Mouse (Mus musculus) hindbrain, postnatal 0 days (tissue): Measurements from ENCODE around the gene Fam240a. TPM values are rescaled to one million over a fixed set of nuclear protein-coding genes. Genes with fewer than 3 reads are reported as not detected.
A peak's percentile ranks its signal among the peaks of the same experiment; 100 is the strongest.

Experiments
- ATAC-seq: fragments of 200-750 bp; cut with Nextera tagmentation; 2 replicates; pipeline ENCODE4 v1.8.0; 2017; ENCODE audit warnings: mild to moderate bottlenecking, moderate TSS enrichment, moderate library complexity
- DNase-seq: peaks from one replicate; pipeline ENCODE4 v3.0.0-alpha.2; 2015; ENCODE audit warnings: low spot score
- H3K27ac ChIP-seq: fragments of 300-500 bp; sonication (generic); 2 replicates; pipeline ENCODE4 v1.5.1; 2014; ENCODE audit warnings: mild to moderate bottlenecking
- H3K27me3 ChIP-seq: fragments of 300-500 bp; sonication (generic); 2 replicates; pipeline ENCODE4 v1.6.1; 2014; ENCODE audit warnings: low read length, mixed read lengths; ENCODE audit not compliant: insufficient read depth
- H3K36me3 ChIP-seq: fragments of 300-500 bp; sonication (generic); 2 replicates; pipeline ENCODE4 v1.6.1; 2014; ENCODE audit warnings: low read length, mixed read lengths; ENCODE audit not compliant: insufficient read depth
- H3K4me1 ChIP-seq: fragments of 300-500 bp; sonication (generic); 2 replicates; pipeline ENCODE4 v1.6.1; 2014; ENCODE audit warnings: antibody characterized with exemption, low read length, mixed read lengths; ENCODE audit not compliant: insufficient read depth
- H3K4me2 ChIP-seq: fragments of 300-500 bp; sonication (generic); 2 replicates; pipeline ENCODE4 v1.6.1; 2014; ENCODE audit warnings: low read depth, mild to moderate bottlenecking, low read length, moderate library complexity, mixed read lengths
- H3K4me3 ChIP-seq: fragments of 300-500 bp; sonication (generic); 2 replicates; pipeline ENCODE4 v1.5.1; 2014; ENCODE audit warnings: low read length
- H3K9ac ChIP-seq: fragments of 300-500 bp; sonication (generic); replicated peaks from 2 replicates; pipeline ENCODE4 v1.6.1; 2014; ENCODE audit warnings: mild to moderate bottlenecking, low read length, moderate library complexity, mixed read lengths
- H3K9me3 ChIP-seq: fragments of 300-500 bp; sonication (generic); 2 replicates; pipeline ENCODE4 v1.6.1; 2016; ENCODE audit warnings: low read length, mixed read lengths
- CTCF ChIP-seq: IDR thresholded peaks from 2 replicates; pipeline ENCODE4 v1.5.1; 2016; ENCODE audit warnings: antibody characterized with exemption, control low read depth, low read depth
- WGBS: fragments of 180-500 bp; shearing (Covaris S2); extraction: QIAGEN DNeasy Blood & Tissue Kit; methylation state at CpG from one replicate; pipeline ENCODE4 v1.1.7; 2014; 5-methylcytosine and 5-hydroxymethylcytosine counted together
- microRNA-seq, 2 experiments: library from miRNA; unstranded; fragments of <30 nt; microRNA quantifications; one replicate each; pipeline ENCODE4; 2016
- polyA plus RNA-seq: library from polyadenylated mRNA; unstranded; fragments of >200 nt; fragmentation: Nextera tagmentation; extraction: Ambion mirVana; gene quantifications from 2 replicates; pipeline ENCODE4 v1.2.1, GENCODE M21; 2015
- total RNA-seq: library from RNA; depleted of rRNA; stranded (reverse); fragments of >200 nt; gene quantifications from 2 replicates; pipeline ENCODE4 v1.2.3, GENCODE M21; 2014; rRNA removed

Gene Fam240a
- total and polyA plus RNA-seq, 2 experiments from 2014 or later: not detected

DNA sequence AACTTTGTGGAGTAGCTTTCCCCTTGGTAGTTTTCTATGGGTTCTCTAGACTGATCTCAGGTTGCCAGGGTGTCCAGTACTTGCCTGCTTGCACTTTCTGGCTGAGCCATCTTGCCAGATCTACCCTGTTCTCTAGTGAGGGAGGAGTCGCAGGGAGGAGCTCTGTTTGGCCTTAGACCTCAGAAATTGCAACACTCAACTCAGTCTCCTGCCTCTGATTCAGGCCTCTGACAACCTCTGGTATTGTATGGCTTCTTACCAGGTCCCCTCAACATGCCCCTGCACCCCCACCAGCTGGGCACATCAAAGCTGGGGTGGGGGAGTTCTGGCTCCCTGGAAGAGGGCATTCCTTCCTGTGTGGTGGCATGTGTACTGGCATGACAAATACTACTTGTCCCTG lies 39.3 kb downstream of the Fam240a start:
- WGBS: 82% methylated on average over 1 of the region's 1 CpGs
- ATAC-seq (no peak), DNase-seq (no peak)
- H3K36me3 ChIP-seq: no peaks in the 10 kb centered on the region
- no peak overlapping the region for H3K4me2 ChIP-seq
- no peak overlapping the region for H3K9ac ChIP-seq
- no peak overlapping the region for H3K4me3 ChIP-seq
- H3K9me3 ChIP-seq: no peaks in the 10 kb centered on the region
- H3K27me3 ChIP-seq: no peaks in the 10 kb centered on the region
- peaks cover 27% of the 10 kb centered on the region for H3K4me1 ChIP-seq
- no peak for TF ChIP-seq CTCF
- peak overlapping the region; percentile 81; the same call in 1 of the 2 replicates for H3K27ac ChIP-seq

GRCm38 (mm10) chr9:110875288-110875695 lies 41.4 kb downstream of the Fam240a start:
- H3K27ac ChIP-seq: peak overlapping the region; percentile 60; the same call in 1 of the 2 replicates
- DNase-seq: no peak
- ATAC-seq: no peak
- no peaks in the 10 kb centered on the region for H3K9me3 ChIP-seq
- H3K4me3 ChIP-seq: no peak overlapping the region
- H3K9ac ChIP-seq: no peak overlapping the region
- no peak overlapping the region for H3K4me2 ChIP-seq
- WGBS: 24% methylated on average over 2 of the region's 6 CpGs
- no peak for TF ChIP-seq CTCF
- H3K27me3 ChIP-seq: no peaks in the 10 kb centered on the region
- H3K36me3 ChIP-seq: no peaks in the 10 kb centered on the region
- peaks cover 21% of the 10 kb centered on the region for H3K4me1 ChIP-seq

DNA sequence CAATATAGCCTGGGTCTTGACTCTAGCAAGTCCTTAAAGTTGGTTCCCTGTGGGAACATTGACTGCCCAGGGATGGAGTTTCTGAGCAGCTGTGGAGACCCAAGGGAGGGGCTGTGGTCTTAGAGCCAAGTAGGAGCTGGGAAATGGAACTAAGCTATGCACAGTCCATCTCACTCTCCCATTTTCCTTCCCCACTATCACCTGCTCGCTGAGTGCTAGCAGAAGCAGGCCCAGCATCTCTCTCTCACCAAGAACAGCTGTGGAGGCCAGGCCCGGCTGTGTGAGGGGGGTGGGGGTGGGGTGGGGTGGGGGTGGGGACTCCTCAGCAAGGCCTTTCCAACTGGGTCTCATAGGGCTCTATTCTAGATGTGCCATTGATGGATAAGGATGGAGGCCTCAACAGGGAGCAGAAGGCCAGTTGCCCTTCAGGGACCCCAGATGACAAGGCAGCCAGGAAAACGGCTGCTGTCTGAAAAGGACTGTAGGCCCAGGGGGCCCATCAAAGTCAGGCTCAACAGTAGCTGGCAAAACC lies 41.9 kb downstream of the Fam240a start:
- H3K4me2 ChIP-seq: peak overlapping the region; percentile 69; the same call in 1 of the 2 replicates
- no peaks in the 10 kb centered on the region for H3K27me3 ChIP-seq

DNA sequence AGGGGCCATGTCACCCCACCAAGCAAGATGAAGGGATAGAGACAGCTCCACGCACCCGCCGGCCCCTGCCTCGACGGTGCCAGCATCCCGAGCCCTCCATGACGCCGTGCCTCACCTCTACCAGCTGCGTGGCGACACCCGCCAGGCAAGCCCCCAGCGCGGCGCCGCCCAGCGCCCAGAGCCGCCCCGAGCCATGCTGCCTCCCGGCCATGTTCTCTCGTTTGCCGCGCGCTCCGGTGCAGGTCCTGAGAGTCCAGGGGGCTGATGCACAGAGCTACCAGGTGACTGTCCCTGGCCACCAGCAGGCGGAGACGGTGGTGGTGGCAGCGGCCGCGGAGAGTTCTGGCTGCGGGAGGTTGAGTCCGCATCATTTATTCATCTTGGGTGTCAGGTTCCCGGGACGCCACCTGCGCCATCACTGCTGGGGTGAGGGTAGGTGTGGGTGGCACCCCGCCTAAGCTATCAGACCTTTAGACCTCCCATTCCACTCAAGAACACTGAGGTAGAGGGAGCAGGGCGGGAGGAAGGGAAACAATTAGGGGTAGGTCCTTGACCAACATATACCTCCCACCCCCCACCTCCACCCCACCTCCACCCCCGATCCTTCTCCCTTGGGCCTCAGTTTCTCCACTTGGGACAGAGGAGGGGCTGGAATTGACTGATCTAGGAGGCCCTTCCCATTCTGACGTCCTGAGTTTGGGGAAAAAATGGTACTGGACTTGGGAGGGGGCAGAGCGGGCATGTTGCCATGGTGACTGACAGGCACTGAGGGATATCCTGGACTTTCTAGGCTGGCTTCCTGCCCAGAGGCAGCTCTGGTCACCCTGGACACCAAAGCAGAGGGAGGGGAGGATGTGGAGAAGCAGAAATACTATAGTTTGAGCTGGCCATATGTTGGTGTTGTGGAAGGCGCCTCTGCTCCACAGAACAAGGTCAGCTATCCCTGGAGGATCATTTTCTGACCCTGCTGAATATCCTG lies 42.7 kb downstream of the Fam240a start:
- peaks cover 20% of the 10 kb centered on the region for H3K4me1 ChIP-seq
- ATAC-seq (peak; percentile 85), DNase-seq (peak; percentile 93)
- peak; percentile 46 for TF ChIP-seq CTCF
- no peaks in the 10 kb centered on the region for H3K27me3 ChIP-seq
- H3K9me3 ChIP-seq: no peaks in the 10 kb centered on the region
- H3K9ac ChIP-seq: peak overlapping the region; percentile 46
- H3K4me3 ChIP-seq: peak overlapping the region; percentile 38
- 4% methylated on average over 40 of the region's 40 CpGs for WGBS
- peak overlapping the region; percentile 69 for H3K4me2 ChIP-seq
- H3K36me3 ChIP-seq: no peaks in the 10 kb centered on the region
- H3K27ac ChIP-seq: peak overlapping the region; percentile 60

More for the DNA sequence above, 41.9 kb downstream of the Fam240a start:
- H3K4me3 ChIP-seq: no peak overlapping the region
- ATAC-seq (peak; percentile 39), DNase-seq (peak; percentile 27)
- H3K27ac ChIP-seq: peak overlapping the region; percentile 60; the same call in 1 of the 2 replicates
- peaks cover 20% of the 10 kb centered on the region for H3K4me1 ChIP-seq
- H3K9ac ChIP-seq: no peak overlapping the region
- no peaks in the 10 kb centered on the region for H3K9me3 ChIP-seq
- no peaks in the 10 kb centered on the region for H3K36me3 ChIP-seq
- TF ChIP-seq CTCF: no peak
- WGBS: 2% methylated on average over 3 of the region's 3 CpGs

DNA sequence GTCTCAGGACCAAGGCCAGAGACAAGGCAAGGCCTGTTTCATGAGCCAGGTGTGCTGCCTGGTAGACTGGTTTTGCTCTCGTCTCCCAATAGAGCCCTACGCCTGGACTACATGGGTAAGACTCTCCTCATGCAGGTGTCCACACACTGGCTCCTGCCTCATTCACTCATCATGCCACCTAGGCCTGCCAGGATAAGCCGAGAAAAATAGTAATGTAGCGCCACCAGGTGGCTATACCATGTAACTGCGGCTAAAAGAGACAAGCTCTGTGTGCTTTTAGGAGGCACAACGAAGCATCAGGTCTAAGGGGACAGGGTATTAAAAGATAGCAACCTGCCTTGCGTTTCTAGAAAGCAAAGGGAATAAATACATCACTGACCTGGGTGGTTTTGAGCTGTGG lies 45.6 kb downstream of the Fam240a start:
- H3K4me1 ChIP-seq: peaks cover 20% of the 10 kb centered on the region
- DNase-seq (peak; percentile 78), ATAC-seq (no peak; the same call in 1 of the 2 replicates)
- H3K4me3 ChIP-seq: no peak overlapping the region
- no peak overlapping the region for H3K27ac ChIP-seq
- no peaks in the 10 kb centered on the region for H3K27me3 ChIP-seq
- WGBS: 22% methylated on average over 7 of the region's 7 CpGs
- H3K36me3 ChIP-seq: no peaks in the 10 kb centered on the region
- H3K9me3 ChIP-seq: no peaks in the 10 kb centered on the region
- H3K4me2 ChIP-seq: no peak overlapping the region
- H3K9ac ChIP-seq: no peak overlapping the region
- peak; percentile 85 for TF ChIP-seq CTCF

Small RNA genes lying within 50 kb of the gene (microRNA-seq; reads per million reads assigned to microRNA genes)
- 0 reads per million in 2 experiments for gene Gm24269

Other genes with a start within 250 kb of the Fam240a start
- 0.72 TPM in 1 of 2 replicates, not detected in the other for gene Myl3, start 175.0 kb downstream of the Fam240a start, total RNA-seq
- 0.65 and 0.89 TPM in 2 replicates for gene Myl3, start 175.0 kb downstream of the Fam240a start, polyA plus RNA-seq
- 27.7 and 29.2 TPM in 2 replicates for gene Pth1r, start 169.7 kb downstream of the Fam240a start, total RNA-seq
- 11.7 and 12.5 TPM in 2 replicates for gene Pth1r, start 169.7 kb downstream of the Fam240a start, polyA plus RNA-seq
- gene Prss42, start 118.7 kb downstream of the Fam240a start, total RNA-seq: not detected in 2 replicates
- gene Prss42, start 118.7 kb downstream of the Fam240a start, polyA plus RNA-seq: not detected in 2 replicates
- gene Prss44, start 102.9 kb downstream of the Fam240a start, total RNA-seq: 0.10 TPM in 1 of 2 replicates, not detected in the other
- not detected in 2 replicates for gene Prss44, start 102.9 kb downstream of the Fam240a start, polyA plus RNA-seq
- gene Prss43, start 90.2 kb downstream of the Fam240a start, total RNA-seq: not detected in 2 replicates
- gene Prss43, start 90.2 kb downstream of the Fam240a start, polyA plus RNA-seq: 0.21 and 0.32 TPM in 2 replicates
- gene Prss45, start 82.3 kb downstream of the Fam240a start, total RNA-seq: 0.47 TPM in 1 of 2 replicates, not detected in the other
- 0.16 and 0.29 TPM in 2 replicates for gene Prss45, start 82.3 kb downstream of the Fam240a start, polyA plus RNA-seq
- gene Prss46, start 72.4 kb downstream of the Fam240a start, total RNA-seq: not detected in 2 replicates
- not detected in 2 replicates for gene Prss46, start 72.4 kb downstream of the Fam240a start, polyA plus RNA-seq
- gene Prss50, start 58.9 kb downstream of the Fam240a start, total RNA-seq: 1.2 TPM in 2 replicates
- 1.4 and 1.7 TPM in 2 replicates for gene Prss50, start 58.9 kb downstream of the Fam240a start, polyA plus RNA-seq
- gene Als2cl, start 37.0 kb downstream of the Fam240a start, total RNA-seq: 10.7 and 16.3 TPM in 2 replicates
- 2.2 and 2.5 TPM in 2 replicates for gene Als2cl, start 37.0 kb downstream of the Fam240a start, polyA plus RNA-seq
- 5.7 and 6.8 TPM in 2 replicates for gene Tmie, start 36.7 kb downstream of the Fam240a start, total RNA-seq
- gene Tmie, start 36.7 kb downstream of the Fam240a start, polyA plus RNA-seq: 6.2 and 7.1 TPM in 2 replicates
- gene Tdgf1, start 29.3 kb upstream of the Fam240a start, total RNA-seq: 1.5 TPM in 1 of 2 replicates, not detected in the other
- gene Tdgf1, start 29.3 kb upstream of the Fam240a start, polyA plus RNA-seq: 0.66 and 0.87 TPM in 2 replicates
- 0.78 and 8.3 TPM in 2 replicates for gene Lrrc2, start 34.7 kb upstream of the Fam240a start, total RNA-seq
- 1.3 and 2.6 TPM in 2 replicates for gene Lrrc2, start 34.7 kb upstream of the Fam240a start, polyA plus RNA-seq
- gene Rtp3, start 73.7 kb upstream of the Fam240a start, total RNA-seq: 1.4 TPM in 1 of 2 replicates, not detected in the other
- gene Rtp3, start 73.7 kb upstream of the Fam240a start, polyA plus RNA-seq: not detected in 2 replicates
- 0.89 and 1.7 TPM in 2 replicates for gene Ltf, start 102.4 kb upstream of the Fam240a start, total RNA-seq
- 0.42 and 0.51 TPM in 2 replicates for gene Ltf, start 102.4 kb upstream of the Fam240a start, polyA plus RNA-seq
- gene Ccrl2, start 140.7 kb upstream of the Fam240a start, total RNA-seq: 0.25 and 1.5 TPM in 2 replicates
- gene Ccrl2, start 140.7 kb upstream of the Fam240a start, polyA plus RNA-seq: 0.91 and 1.2 TPM in 2 replicates
- gene Lrrfip2, start 200.7 kb upstream of the Fam240a start, total RNA-seq: 20.8 and 24.9 TPM in 2 replicates
- gene Lrrfip2, start 200.7 kb upstream of the Fam240a start, polyA plus RNA-seq: 38.8 and 40.0 TPM in 2 replicates